17 mouse cellular contexts compared by ENCODE assay signal in genomic region chr2:66337406-66337805, GRCm38 (mm10).
A peak's percentile ranks its signal among the peaks of the same experiment; 100 is the strongest.
DNase-seq lines count a peak whose midpoint lies in the region; ATAC-seq lines count a peak whose summit lies in the region.
"Had no signal": no experiment of that assay in that cellular context is flagged by ENCODE, and none has a peak within 500 bp of the region (broad histone marks: within the 10 kb centered on the region; RNA-seq: fewer than 3 reads in every experiment).

No protein-coding gene starts in this region.

- DNase-seq in cerebellum, adult 11 months = peak; percentile 12
- DNase-seq in layer of hippocampus, postnatal 10 days (ENCODE audit: low spot score in 2 of 2) = peak; percentile 4 to 12
- no peak for DNase-seq in layer of hippocampus, adult 8-10 months (ENCODE audit: low spot score in 2 of 2)
- peak; percentile 19 for DNase-seq in right cerebral cortex, postnatal 4 days
- no peak for DNase-seq in right cerebral cortex, postnatal 25 days
- peak; percentile 17 to 29 for DNase-seq in cerebellum, postnatal 36 days
- DNase-seq in heart, adult 9 months (ENCODE audit: low spot score in 2 of 2) = no peak
- DNase-seq: gastrocnemius, postnatal 14 days; heart, adult 2 months; kidney, adult 8-10 months; kidney, postnatal 36 days; layer of hippocampus, adult 9-11 months; lung, adult 2 months; lung, postnatal 4 days had no signal

- no peak for ATAC-seq in cerebellum, adult (ENCODE audit: insufficient number of reproducible peaks, low FRiP score, low TSS enrichment)
- ATAC-seq: CD4-positive, CD25-positive, alpha-beta regulatory T cell, adult 4 months; liver, embryonic 12.5 days had no signal

Comparison
In these comparisons a context has a peak if more than half of its experiments do, and no peak if none do; other contexts are left out.
1. DNase-seq: peak in cerebellum, adult 11 months (single experiment), layer of hippocampus, postnatal 10 days (2 of 2), right cerebral cortex, postnatal 4 days (single experiment) and cerebellum, postnatal 36 days (2 of 2); none in layer of hippocampus, adult 8-10 months (0 of 2), right cerebral cortex, postnatal 25 days (single experiment) and heart, adult 9 months (0 of 2).